Mouse (Mus musculus) testis, adult 2 months (tissue): ENCODE results near the gene Nr2f2.

Experiments used
- CTCF ChIP-seq: fragments of 200-500 bp; IDR thresholded peaks from 2 replicates; pipeline ENCODE4 v1.5.1; 2012; ENCODE audit warnings: low read depth, mild to moderate bottlenecking, inconsistent platforms, low read length, moderate library complexity; ENCODE audit not compliant: control insufficient read depth, insufficient read depth, insufficient replicate concordance
- POLR2A ChIP-seq: fragments of 200-500 bp; IDR thresholded peaks from 2 replicates; pipeline ENCODE4 v1.6.1; 2012; ENCODE audit warnings: low read depth, mild to moderate bottlenecking, inconsistent platforms, low read length, moderate library complexity; ENCODE audit not compliant: control insufficient read depth

DNA sequence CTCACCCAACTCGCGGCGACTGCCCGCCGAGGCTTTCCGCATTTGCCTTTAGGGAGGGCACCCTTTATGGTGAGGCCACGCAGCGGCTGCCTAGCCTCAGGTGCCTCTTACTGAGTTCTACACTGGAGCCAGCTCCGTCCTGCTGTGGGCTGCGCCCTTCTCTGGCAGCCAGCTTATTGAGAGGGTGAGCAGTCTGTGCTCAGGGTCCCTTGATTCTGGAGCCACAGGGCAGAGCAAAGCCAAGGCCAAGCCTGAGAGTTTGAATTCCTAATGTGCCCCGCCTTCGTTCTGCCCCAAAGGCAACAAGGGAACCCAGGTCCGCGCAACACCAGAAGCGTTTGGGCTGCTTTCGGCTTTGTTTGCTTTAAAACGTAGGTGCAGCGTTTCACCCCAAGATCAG is 41.2 kb downstream of the Nr2f2 start:
- no peak for TF ChIP-seq POLR2A
- TF ChIP-seq CTCF, result no peak
